Mouse (Mus musculus) olfactory bulb, adult 2 months (tissue): ENCODE measurements at regions not wholly inside any gene's neighbourhood (a gene's known extent, or its start where the extent isn't known, plus 50 kb on each side); places are given as distances from the start of the nearest gene placed in this dataset.

Experiments
- CTCF ChIP-seq: fragments of 200-500 bp; IDR thresholded peaks from 2 replicates; pipeline ENCODE4 v1.5.1; 2012; ENCODE audit warnings: low read depth, mild to moderate bottlenecking, low read length, moderate library complexity; ENCODE audit not compliant: insufficient read depth
- POLR2A ChIP-seq: fragments of 200-500 bp; IDR thresholded peaks from 2 replicates; pipeline ENCODE4 v1.6.1; 2012; ENCODE audit warnings: mild to moderate bottlenecking, low read depth, low read length, moderate library complexity; ENCODE audit not compliant: insufficient read depth

- TF ChIP-seq CTCF, result no peak
- no peak for TF ChIP-seq POLR2A
Observed at GRCm38 (mm10) chr3:16688973-16689372, 682.7 kb upstream of the Gm5150 start.
